8 mouse cellular contexts compared by ENCODE assay signal in the genomic region with DNA sequence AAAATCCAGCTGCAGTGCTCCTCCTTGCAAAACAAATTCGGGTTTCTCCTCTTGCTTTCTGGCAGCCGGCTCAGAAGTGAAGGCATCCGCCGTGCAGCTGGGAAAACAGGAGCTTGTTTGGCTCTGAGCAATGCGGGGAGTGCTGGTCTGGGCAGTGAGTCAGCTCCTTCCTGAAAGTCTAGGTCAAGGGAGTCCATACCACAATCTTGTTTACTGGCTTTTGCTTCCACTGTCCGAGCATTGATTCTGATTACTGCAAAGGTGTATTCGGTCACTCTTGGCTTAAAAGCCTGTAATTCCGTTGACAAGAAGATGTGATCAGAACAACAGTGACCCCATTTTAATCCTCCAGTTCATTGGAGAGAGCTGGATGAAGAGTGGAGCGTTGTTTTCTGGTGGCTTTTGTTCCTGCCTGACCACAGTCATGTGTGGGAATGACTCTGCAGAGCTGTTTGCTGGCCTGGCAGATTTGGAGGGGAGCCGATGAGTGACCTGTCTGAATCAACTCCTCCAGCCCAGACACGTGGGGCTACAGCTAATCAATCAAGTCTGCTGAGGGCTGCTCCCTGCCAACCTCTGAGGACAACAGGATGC.
DNase-seq lines count a peak whose midpoint lies in the region; ATAC-seq and TF ChIP-seq lines count a peak whose summit lies in the region.

No protein-coding gene starts in this region.

- peak overlapping the region; percentile 13; the same call in 1 of the 2 replicates for H3K4me2 ChIP-seq in hindbrain, postnatal 0 days (ENCODE audit: low read depth, low read length)

- H3K9ac ChIP-seq in hindbrain, postnatal 0 days (replicated peaks; ENCODE audit: low read length): no peak overlapping the region

- H3K36me3 ChIP-seq in hindbrain, postnatal 0 days (ENCODE audit: insufficient read depth, low read length): no peaks in the 10 kb centered on the region

- no peaks in the 10 kb centered on the region for H3K9me3 ChIP-seq in hindbrain, postnatal 0 days (ENCODE audit: low read length)

- no peaks in the 10 kb centered on the region for H3K27me3 ChIP-seq in hindbrain, postnatal 0 days (ENCODE audit: insufficient read depth, low read length)

- DNase-seq in 3T3-L1 (ENCODE audit: low read depth, low spot score): peak; percentile 98
- DNase-seq in NIH3T3 (ENCODE audit: low read depth): peak; percentile 88
- DNase-seq in frontal cortex, postnatal 14 days (ENCODE audit: low spot score in 2 of 2): peak; percentile 18 to 21
- peak; percentile 53 for DNase-seq in hindbrain, postnatal 0 days (ENCODE audit: low spot score)
- peak; percentile 41 to 43 for DNase-seq in left cerebral cortex, adult 2 months (ENCODE audit: extremely low spot score in 1 of 2, low spot score in 2 of 2)
- peak; percentile 43 for DNase-seq in yolk sac, embryonic 10.5 days (ENCODE audit: low spot score)
- no peak for DNase-seq in thymus, adult 18-20 months

- no peak overlapping the region for H3K4me3 ChIP-seq in hindbrain, postnatal 0 days (ENCODE audit: low read length)
- H3K4me3 ChIP-seq in left cerebral cortex, adult 2 months: no peak overlapping the region

- H3K4me1 ChIP-seq in hindbrain, postnatal 0 days (ENCODE audit: insufficient read depth, low read length): no peaks in the 10 kb centered on the region; the same call in 1 of the 2 replicates

- intact Hi-C loops in left cerebral cortex, adult 2 months (cut with DNase I): loop anchor here (5.0 kb wide), 1 partner anchor 65 kb away; the partner anchor contains the start of gene Gadd45a

- ATAC-seq in hindbrain, postnatal 0 days: peak; percentile 75
- peak; percentile 48 for ATAC-seq in megakaryocyte progenitor cell, adult 5-6 weeks (replicated peaks; ENCODE audit: poor library complexity)

- WGBS in hindbrain, postnatal 0 days: 53% methylated on average over 11 of the region's 11 CpGs

- H3K27ac ChIP-seq in hindbrain, postnatal 0 days: peak overlapping the region; percentile 45; the same call in 1 of the 2 replicates
- peak overlapping the region; percentile 68 for H3K27ac ChIP-seq in left cerebral cortex, adult 2 months

- TF ChIP-seq CTCF in hindbrain, postnatal 0 days (IDR thresholded peaks at IDR 0.05; ENCODE audit: low read depth): no peak
- no peak for TF ChIP-seq CTCF in left cerebral cortex, adult 2 months (IDR thresholded peaks at IDR 0.05)

Comparison
In these comparisons a context has a peak if more than half of its experiments do, and no peak if none do; other contexts are left out.
1. DNase-seq: peak in 3T3-L1 (single experiment), NIH3T3 (single experiment), frontal cortex, postnatal 14 days (2 of 2), hindbrain, postnatal 0 days (single experiment), left cerebral cortex, adult 2 months (2 of 2) and yolk sac, embryonic 10.5 days (single experiment); none in thymus, adult 18-20 months (0 of 2).